Mouse (Mus musculus) heart, embryonic 16.5 days (tissue): ENCODE results near the gene Dyrk1b. TPM values are rescaled to one million over a fixed set of nuclear protein-coding genes. Genes with fewer than 3 reads are reported as not detected.
"Not testable (repeated sequence)": the region's sequence is repeated elsewhere in the genome, so short reads cannot be mapped to it uniquely, and the experiment has no call there.

Experiments used
- ATAC-seq: fragments of 200-750 bp; cut with Nextera tagmentation; replicated peaks from 2 replicates; pipeline ENCODE4 v1.8.0; 2017; ENCODE audit warnings: moderate number of reproducible peaks; ENCODE audit not compliant: insufficient read depth, low FRiP score; ENCODE audit errors: extremely low read depth
- H3K27ac ChIP-seq: fragments of 300-500 bp; sonication (generic); 2 replicates; pipeline ENCODE4 v1.5.1; 2014; ENCODE audit warnings: mild to moderate bottlenecking, low read length, control low read depth, moderate library complexity
- H3K27me3 ChIP-seq: fragments of 300-500 bp; sonication (generic); 2 replicates; pipeline ENCODE4 v1.6.1; 2014; ENCODE audit warnings: low read length, mixed read lengths; ENCODE audit not compliant: control insufficient read depth, insufficient read depth
- H3K36me3 ChIP-seq: fragments of 300-500 bp; sonication (generic); 2 replicates; pipeline ENCODE4 v1.6.1; 2014; ENCODE audit not compliant: control insufficient read depth, insufficient read depth
- H3K4me1 ChIP-seq: fragments of 300-500 bp; sonication (generic); 2 replicates; pipeline ENCODE4 v1.6.1; 2014; ENCODE audit warnings: low read length, mixed read lengths; ENCODE audit not compliant: control insufficient read depth, insufficient read depth
- H3K4me2 ChIP-seq: fragments of 300-500 bp; sonication (generic); 2 replicates; pipeline ENCODE4 v1.6.1; 2014; ENCODE audit warnings: low read depth, mild to moderate bottlenecking, control low read depth, low read length
- H3K4me3 ChIP-seq: fragments of 300-500 bp; sonication (generic); 2 replicates; pipeline ENCODE4 v1.5.1; 2014; ENCODE audit warnings: mild to moderate bottlenecking, control low read depth, low read length
- H3K9ac ChIP-seq: fragments of 300-500 bp; sonication (generic); 2 replicates; pipeline ENCODE4 v1.6.1; 2014; ENCODE audit warnings: low read length, control low read depth
- H3K9me3 ChIP-seq: fragments of 300-500 bp; sonication (generic); replicated peaks from 2 replicates; pipeline ENCODE4 v1.6.1; 2016; ENCODE audit warnings: low read length; ENCODE audit not compliant: control insufficient read depth
- WGBS: fragments of 180-500 bp; shearing (Covaris S2); extraction: QIAGEN DNeasy Blood & Tissue Kit; methylation state at CpG from one replicate; pipeline ENCODE4 v1.1.7; 2014; 5-methylcytosine and 5-hydroxymethylcytosine counted together
- polyA plus RNA-seq: library from polyadenylated mRNA; unstranded; fragments of >200 nt; fragmentation: Nextera tagmentation; extraction: Ambion mirVana; gene quantifications from 2 replicates; pipeline ENCODE4 v1.2.1, GENCODE M21; 2015

The Dyrk1b gene
- polyA plus RNA-seq, 1 experiment from 2014 or later, result 8.9 TPM

- Histone ChIP-seq H3K9me3 (no peaks in the 10 kb centered on the region), H3K27ac (no peak overlapping the region)
- WGBS, result 37% methylated on average over 12 of the region's 12 CpGs
These were observed 29.2 kb downstream of the Dyrk1b start for GRCm38 (mm10) chr7:28208396-28208987.

GRCm38 (mm10) chr7:28208988-28209508, 29.8 kb downstream of the Dyrk1b start:
- Histone ChIP-seq H3K27ac (peak overlapping the region; percentile 21; the same call in 1 of the 2 replicates), H3K27me3 (no peaks in the 10 kb centered on the region), H3K4me1 (no peaks in the 10 kb centered on the region), H3K4me3 (peak overlapping the region; percentile 44), H3K36me3 (no peaks in the 10 kb centered on the region), H3K4me2 (peak overlapping the region; percentile 67), H3K9ac (peak overlapping the region; percentile 63), H3K9me3 (no peaks in the 10 kb centered on the region)
- peak; percentile 84 for ATAC-seq
- 43% methylated on average over 19 of the region's 19 CpGs for WGBS

More at GRCm38 (mm10) chr7:28208396-28208987, 29.2 kb downstream of the Dyrk1b start:
- Histone ChIP-seq H3K36me3 (no peaks in the 10 kb centered on the region), H3K27me3 (no peaks in the 10 kb centered on the region), H3K9ac (peak overlapping the region; percentile 63), H3K4me3 (peak overlapping the region; percentile 44), H3K4me2 (peak overlapping the region; percentile 67), H3K4me1 (no peaks in the 10 kb centered on the region)
- 0 out of 2 replicates have a peak, but pooled peaks have one; percentile 17 for ATAC-seq

GRCm38 (mm10) chr7:28210731-28211130, 31.5 kb downstream of the Dyrk1b start:
- no peak overlapping the region for H3K4me3 ChIP-seq

GRCm38 (mm10) chr7:28214142-28214541, 34.9 kb downstream of the Dyrk1b start:
- Histone ChIP-seq H3K4me3 (no peak overlapping the region), H3K4me1 (no peaks in the 10 kb centered on the region), H3K27me3 (no peaks in the 10 kb centered on the region), H3K9ac (no peak overlapping the region), H3K9me3 (no peaks in the 10 kb centered on the region), H3K27ac (no peak overlapping the region), H3K36me3 (no peaks in the 10 kb centered on the region), H3K4me2 (no peak overlapping the region)
- no peak for ATAC-seq
- WGBS, result 29% methylated on average over 10 of the region's 10 CpGs

More at GRCm38 (mm10) chr7:28210731-28211130, 31.5 kb downstream of the Dyrk1b start:
- H3K27ac ChIP-seq, result no peak overlapping the region
- no peak overlapping the region for H3K9ac ChIP-seq
- H3K4me1 ChIP-seq, result no peaks in the 10 kb centered on the region
- no peak for ATAC-seq
- no peaks in the 10 kb centered on the region for H3K9me3 ChIP-seq
- no peaks in the 10 kb centered on the region for H3K27me3 ChIP-seq
- WGBS, result 35% methylated on average over 5 of the region's 5 CpGs
- H3K4me2 ChIP-seq, result no peak overlapping the region
- H3K36me3 ChIP-seq, result no peaks in the 10 kb centered on the region

- H3K36me3 ChIP-seq, ATAC-seq: not testable (repeated sequence)
- WGBS, result 80% methylated on average over 2 of the region's 2 CpGs
These were observed 36.7 kb downstream of the Dyrk1b start for GRCm38 (mm10) chr7:28215950-28216349.

GRCm38 (mm10) chr7:28217811-28218210, 38.5 kb downstream of the Dyrk1b start:
- 93% methylated on average over 10 of the region's 13 CpGs for WGBS
- not testable (repeated sequence) for H3K4me3 ChIP-seq, H3K9ac ChIP-seq, H3K36me3 ChIP-seq, H3K27ac ChIP-seq, H3K9me3 ChIP-seq, H3K4me1 ChIP-seq, H3K27me3 ChIP-seq, ATAC-seq, H3K4me2 ChIP-seq

More at GRCm38 (mm10) chr7:28215950-28216349, 36.7 kb downstream of the Dyrk1b start:
- not testable (repeated sequence) for H3K9ac ChIP-seq, H3K4me3 ChIP-seq, H3K4me2 ChIP-seq, H3K27ac ChIP-seq, H3K9me3 ChIP-seq, H3K27me3 ChIP-seq, H3K4me1 ChIP-seq

GRCm38 (mm10) chr7:28218951-28219740, 39.9 kb downstream of the Dyrk1b start:
- H3K9me3 ChIP-seq, ATAC-seq, H3K4me3 ChIP-seq, H3K4me1 ChIP-seq, H3K9ac ChIP-seq, H3K4me2 ChIP-seq, H3K27ac ChIP-seq, H3K27me3 ChIP-seq, H3K36me3 ChIP-seq: not testable (repeated sequence)
- 83% methylated on average over 20 of the region's 20 CpGs for WGBS

GRCm38 (mm10) chr7:28226836-28227235, 47.6 kb downstream of the Dyrk1b start:
- not testable (repeated sequence) for H3K9me3 ChIP-seq, ATAC-seq, H3K36me3 ChIP-seq, H3K4me2 ChIP-seq, H3K27ac ChIP-seq, H3K4me1 ChIP-seq, H3K27me3 ChIP-seq, H3K9ac ChIP-seq, H3K4me3 ChIP-seq
- WGBS, result 67% methylated on average over 4 of the region's 4 CpGs

GRCm38 (mm10) chr7:28227421-28227820, 48.2 kb downstream of the Dyrk1b start:
- not testable (repeated sequence) for ATAC-seq

More at GRCm38 (mm10) chr7:28227421-28227820, 48.2 kb downstream of the Dyrk1b start:
- not testable (repeated sequence) for H3K4me3 ChIP-seq, H3K9ac ChIP-seq, H3K4me2 ChIP-seq, H3K9me3 ChIP-seq, H3K27ac ChIP-seq, H3K4me1 ChIP-seq, H3K36me3 ChIP-seq, H3K27me3 ChIP-seq
- 85% methylated on average over 4 of the region's 4 CpGs for WGBS
